Mouse (Mus musculus) midbrain, embryonic 16.5 days (tissue): ENCODE data around the gene Acox2. TPM values are rescaled to one million over a fixed set of nuclear protein-coding genes. Genes with fewer than 3 reads are reported as not detected.

ENCODE experiments used
- polyA plus RNA-seq: library from polyadenylated mRNA; unstranded; fragments of >200 nt; fragmentation: Nextera tagmentation; extraction: Ambion mirVana; gene quantifications from 2 replicates; pipeline ENCODE4 v1.2.1, GENCODE M21; 2015

Acox2 gene
- polyA plus RNA-seq, 1 experiment from 2014 or later = not detected

Other genes starting within 250 kb of the Acox2 start
- 42.8 and 46.7 TPM in 2 replicates for gene Rpp14, start 179.0 kb downstream of the Acox2 start, polyA plus RNA-seq
- gene Pxk, start 161.1 kb downstream of the Acox2 start, polyA plus RNA-seq = 68.8 and 73.2 TPM in 2 replicates
- gene Pdhb, start 86.3 kb downstream of the Acox2 start, polyA plus RNA-seq = 255 and 256 TPM in 2 replicates
- gene Kctd6, start 45.2 kb downstream of the Acox2 start, polyA plus RNA-seq = 7.2 and 9.5 TPM in 2 replicates
- gene Fam107a, start 58.7 kb upstream of the Acox2 start, polyA plus RNA-seq = 0.92 and 1.4 TPM in 2 replicates
- 0.22 TPM in 1 of 2 replicates, not detected in the other for gene Oit1, start 119.4 kb upstream of the Acox2 start, polyA plus RNA-seq